Mouse (Mus musculus) C2C12 (cell line): ENCODE measurements around the gene Dst.

Source experiments
- CTCF ChIP-seq: IDR thresholded peaks from one replicate; pipeline ENCODE4 v1.5.1; 2011; ENCODE audit not compliant: control insufficient read depth, insufficient read depth, insufficient read length
- MAX ChIP-seq: IDR thresholded peaks from one replicate; pipeline ENCODE4 v1.6.1; 2011; ENCODE audit warnings: mild to moderate bottlenecking, control low read depth

- no peak for TF ChIP-seq CTCF
- TF ChIP-seq MAX = no peak
Measured at GRCm38 (mm10) chr1:34120602-34121001, 212.6 kb downstream of the Dst start.
